Mouse (Mus musculus) cerebellum, adult 18-20 months (tissue): ENCODE results near the gene Cdk6.
A peak's percentile ranks its signal among the peaks of the same experiment; 100 is the strongest.
"Not testable (repeated sequence)": the region's sequence is repeated elsewhere in the genome, so short reads cannot be mapped to it uniquely, and the experiment has no call there.

Experiments
- DNase-seq, 2 experiments: peaks; one replicate each; pipeline ENCODE4 v3.0.0; 2021

The Cdk6 gene

DNA sequence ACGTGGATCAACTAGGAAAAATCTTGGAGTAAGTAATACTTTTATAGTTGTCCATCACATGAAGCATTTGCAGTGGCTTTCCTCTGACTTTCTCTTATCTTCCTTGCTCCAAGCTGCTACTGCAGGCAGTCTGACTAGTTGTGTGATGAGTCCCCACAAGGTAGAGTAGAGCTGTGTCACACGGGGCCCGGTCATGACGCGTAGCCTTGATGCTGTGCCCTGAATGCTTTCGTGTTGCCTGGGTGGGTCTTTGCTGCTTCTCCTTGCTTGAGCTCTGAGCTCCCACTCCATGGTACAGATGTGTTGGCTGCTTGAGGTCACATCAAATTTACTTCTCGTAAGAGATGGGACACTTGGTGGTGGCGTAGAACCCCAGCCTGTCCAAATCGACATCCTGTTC is 174.2 kb downstream of the Cdk6 start:
- DNase-seq, result no peak

DNA sequence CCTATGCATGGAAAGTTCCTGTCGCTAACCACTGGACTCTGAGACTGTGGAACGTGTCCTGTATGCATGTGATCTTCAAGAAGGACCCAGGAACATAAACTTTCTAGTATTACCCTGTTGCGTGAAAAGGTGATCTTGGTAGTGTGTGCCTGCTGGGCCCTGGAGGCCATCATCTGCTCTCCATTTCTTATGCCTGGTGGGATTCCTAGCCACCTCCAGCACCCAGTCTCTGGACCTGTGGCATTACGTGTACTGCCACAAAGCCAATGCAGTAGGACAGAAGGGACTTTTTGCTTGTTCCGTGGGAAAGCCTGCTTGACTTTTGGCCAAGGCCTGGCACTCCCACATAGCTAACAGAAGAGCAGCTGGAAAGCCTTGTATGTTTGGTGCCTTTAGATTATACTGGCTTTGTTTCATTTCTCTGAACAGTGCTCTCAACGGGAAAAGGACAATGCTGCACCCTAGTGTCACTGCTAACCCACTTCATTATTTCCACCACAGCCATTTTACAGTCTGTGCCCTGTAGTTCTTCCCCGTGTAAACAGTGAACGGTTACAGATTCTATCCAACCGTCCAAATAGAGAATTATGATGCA is 175.3 kb downstream of the Cdk6 start:
- DNase-seq, result no peak

DNA sequence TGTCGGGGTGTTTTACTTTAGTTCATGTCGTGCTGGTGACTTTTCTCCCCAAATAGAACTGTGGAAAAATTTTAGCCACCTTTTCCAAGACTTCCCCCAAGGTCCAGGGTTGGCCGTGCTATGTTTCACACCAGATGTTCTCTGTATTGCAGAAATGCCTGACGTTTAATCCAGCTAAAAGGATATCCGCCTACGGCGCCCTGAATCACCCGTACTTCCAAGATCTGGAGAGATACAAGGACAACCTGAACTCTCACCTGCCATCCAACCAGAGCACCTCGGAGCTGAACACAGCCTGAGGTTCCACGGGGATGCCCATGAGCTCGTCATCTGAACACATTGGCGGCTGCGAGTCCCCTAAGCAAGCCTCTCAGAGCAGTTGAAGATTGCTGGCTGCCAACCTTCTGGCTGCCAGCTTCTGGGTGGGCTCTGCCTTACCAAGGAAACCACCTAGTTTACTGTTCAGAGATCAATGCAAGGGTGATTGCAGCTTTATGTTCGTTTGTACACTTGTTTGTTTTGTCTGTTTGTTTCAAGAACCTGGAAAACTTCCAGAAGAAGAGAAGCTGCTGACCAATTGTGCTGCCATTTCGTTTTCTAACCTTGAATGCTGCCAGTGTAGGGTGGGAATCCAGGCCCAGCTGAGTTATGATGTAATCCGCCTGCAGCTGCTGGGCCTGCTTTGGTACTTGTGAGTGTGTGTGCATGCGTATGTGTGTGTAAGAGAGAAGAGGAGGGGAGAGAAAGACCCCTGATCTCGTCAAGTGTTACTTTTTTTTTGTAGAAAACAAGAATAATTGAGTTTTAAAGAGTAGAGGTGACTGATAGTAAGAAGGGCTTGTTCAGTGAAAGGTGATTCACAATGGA is 179.4 kb downstream of the Cdk6 start:
- no peak for DNase-seq

DNA sequence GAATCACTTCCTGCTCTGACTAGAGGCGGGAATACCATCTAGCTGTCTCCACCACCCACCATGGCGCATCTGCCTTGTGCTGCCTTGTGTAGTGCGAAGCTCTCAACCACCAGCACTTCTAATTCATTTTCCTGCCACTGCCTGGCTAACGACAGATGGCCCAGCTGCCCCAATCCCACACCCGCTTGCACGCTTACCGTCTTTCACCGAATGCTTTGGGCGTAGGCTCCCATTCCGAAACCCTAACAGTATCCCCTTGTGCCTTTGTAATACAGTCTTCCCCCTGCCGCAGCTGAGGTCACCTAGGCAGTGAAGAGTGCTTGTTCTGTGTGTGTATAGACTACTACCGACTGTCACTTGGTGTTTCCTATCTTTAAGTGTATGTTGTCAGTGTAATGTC is 180.5 kb downstream of the Cdk6 start:
- no peak for DNase-seq

DNA sequence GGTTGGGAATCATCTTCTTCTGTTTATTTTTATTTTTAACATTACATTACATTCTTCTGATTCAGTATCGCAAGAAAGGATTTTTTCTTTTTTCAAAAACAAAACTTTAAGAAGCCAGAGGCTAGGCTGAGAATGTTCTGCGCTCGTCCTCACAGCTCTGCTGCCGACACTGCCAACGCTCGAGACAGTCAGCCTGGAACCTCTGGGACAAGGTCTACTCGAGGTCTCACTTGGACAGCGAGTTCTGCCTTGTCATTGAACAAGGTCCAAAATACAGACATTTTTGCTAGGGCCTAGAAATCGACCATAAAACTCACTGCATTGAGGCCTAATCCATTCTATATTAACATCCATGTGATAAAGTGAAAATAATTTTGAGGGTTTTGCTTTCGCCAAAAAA is 181.5 kb downstream of the Cdk6 start:
- DNase-seq, result no peak

DNA sequence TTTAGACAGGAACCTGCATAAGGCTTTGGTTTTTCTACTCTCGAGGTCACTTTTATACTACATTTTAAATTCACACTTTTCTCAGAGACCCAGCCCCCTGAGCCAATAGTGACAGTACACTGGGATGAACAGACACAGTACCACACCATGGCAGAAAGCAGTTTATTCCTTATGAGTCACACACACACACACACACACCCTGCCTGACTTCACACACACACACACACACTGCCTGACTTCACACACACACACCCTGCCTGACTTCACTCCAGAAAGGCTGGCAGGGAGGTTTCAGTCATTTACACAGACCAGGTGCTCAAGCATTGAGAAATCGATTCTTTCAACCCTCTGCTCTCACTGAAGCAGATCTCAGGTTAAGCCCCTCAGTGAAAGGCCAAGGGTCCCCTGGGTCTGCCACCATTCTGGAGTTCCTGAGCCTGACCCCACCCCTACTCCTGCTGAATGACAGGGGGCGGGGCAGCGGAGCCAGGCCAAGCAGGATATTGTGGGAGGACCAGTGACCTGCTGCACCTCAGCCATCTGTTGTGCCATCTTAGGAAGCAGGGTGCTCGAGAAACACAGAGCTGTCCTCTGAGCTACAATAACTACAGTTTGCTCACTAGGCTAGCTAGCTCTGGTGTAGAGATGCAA is 185.9 kb downstream of the Cdk6 start:
- no peak for DNase-seq

DNA sequence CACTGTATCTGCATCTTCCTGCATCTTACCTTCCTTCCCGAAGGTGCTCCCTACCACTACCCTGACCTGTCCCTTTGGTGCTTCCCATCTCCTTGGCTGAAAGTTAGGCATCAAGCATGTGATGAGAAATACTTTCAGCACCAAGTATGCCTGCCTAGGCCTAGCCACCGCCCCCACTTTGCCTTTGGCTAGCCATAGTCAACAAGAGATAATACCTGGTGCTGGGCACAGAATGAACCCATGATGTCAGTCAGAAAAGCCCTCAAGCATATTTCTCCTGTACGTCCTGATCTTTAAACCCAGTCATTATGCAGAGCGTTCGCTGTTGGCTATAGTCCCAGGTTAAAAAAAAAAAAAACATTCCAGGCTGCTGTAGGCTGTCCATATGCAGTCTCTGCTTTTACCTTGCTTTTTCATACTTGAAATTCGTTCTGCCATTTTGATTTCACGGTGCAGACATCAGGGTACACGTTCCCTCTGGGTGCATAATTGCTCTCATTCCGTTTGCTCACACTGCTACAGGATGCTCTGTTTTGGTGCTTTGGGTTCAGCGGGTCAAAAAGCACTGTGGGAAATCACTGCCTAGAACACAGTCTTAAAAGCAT is 188.4 kb downstream of the Cdk6 start:
- DNase-seq, result no peak

DNA sequence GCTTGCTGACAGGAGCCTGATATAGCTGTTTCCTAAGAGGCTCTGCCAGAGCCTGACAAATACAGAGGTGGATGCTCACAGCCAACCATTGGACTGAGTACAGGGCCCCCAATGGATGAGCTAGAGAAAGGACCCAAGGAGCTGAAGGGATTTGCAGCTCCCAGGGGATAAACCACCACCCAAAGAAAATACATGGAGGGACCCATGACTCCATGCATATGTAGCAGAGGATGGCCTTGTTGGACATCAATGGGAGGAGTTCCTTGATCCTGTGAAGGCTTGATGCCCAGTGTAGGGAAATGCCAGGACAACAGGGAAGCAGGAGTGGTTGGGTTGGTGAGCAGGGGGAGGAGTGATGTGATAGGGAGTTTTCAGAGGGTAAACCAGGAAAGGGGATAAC is 190.8 kb downstream of the Cdk6 start:
- not testable (repeated sequence) for DNase-seq

DNA sequence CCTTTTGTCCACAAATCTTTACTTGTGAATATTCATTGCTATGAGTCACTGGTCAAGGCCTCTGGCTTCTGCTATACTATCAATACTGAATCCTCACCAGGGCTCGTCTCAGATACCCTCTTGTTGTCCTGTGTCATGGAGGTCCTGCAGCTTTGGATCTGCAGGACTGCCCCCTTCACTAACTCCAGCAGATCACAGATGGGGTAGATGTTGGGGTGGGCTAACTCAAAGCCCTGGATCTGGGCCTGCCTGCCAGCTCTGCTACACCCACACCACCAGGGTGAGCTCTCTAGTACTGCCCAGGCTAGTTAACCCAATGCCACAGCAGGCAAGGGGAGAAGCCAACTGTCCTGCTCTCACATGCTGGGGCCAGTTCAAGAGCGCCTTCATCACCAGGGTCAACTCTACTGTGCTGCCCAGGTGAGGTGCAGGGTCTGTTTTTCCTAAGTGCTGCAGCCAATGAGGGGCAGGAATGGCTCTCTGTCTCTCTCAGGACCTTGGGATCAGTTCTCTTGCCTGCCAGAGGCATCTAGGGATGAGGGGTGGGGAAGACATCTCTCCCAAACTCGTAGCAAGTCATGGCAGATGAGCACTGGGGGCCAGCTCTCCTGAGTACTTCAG is 195.4 kb downstream of the Cdk6 start:
- no peak for DNase-seq

DNA sequence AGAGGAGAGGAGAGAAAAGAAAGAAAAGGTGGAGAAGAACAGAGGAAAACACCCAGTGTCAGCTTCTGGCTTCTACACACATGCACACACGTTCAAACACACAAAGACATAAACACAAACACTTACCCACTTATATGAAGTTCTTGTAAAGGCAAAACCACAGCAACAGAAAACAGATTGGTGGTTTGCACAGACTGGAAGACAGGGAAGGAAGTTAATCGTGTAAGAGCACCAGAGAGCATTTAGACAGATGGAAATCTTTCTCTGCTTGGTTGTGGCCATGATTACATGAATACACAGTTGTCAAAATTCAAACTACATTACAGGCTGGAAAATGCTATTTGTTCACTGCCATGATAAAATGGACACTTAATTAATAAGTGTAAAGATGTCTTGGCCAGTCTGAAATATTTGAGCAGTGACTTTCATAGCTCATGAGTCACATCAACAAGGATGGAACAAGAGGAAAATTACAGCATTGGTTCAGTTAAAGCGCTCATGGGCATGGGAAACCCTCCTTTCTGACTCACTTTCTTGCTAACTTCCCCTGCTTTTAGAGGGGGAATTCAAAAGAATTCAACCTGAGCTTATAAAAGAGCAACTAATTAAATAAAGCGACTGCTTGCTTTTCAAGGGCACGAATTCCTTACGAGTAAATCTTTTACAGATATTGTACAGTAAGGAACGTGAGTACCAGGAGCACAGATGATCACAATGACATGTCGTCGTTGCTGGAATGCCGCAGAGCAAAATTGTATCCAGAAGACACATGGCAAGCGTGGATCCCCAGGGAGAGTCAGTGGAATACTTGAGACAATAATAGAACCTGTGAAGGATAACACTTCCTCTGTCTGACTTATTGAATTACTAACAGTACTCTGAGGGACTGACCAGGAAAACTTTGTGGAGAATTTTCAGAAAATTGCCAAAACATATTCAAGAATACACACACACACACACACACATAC is 197.5 kb downstream of the Cdk6 start:
- no peak for DNase-seq

DNA sequence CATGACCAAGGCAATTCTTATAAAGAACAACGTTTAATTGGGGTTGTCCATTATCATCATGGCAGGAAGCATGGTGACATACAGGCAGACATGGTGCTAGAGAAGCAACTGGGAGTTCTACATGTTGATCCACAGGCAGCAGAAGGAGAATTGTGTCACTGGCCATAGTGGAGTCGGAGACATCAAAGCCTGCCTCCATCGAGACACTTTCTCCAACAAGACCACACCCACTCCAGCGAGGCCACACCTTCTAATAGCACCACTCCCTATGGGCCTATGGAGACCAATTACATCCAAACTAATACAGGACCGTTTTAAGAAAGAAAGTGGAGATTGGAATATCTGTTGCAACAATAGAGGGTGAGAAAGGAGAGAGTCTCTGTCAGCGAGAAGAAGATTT is 200.6 kb downstream of the Cdk6 start:
- DNase-seq, result no peak

DNA sequence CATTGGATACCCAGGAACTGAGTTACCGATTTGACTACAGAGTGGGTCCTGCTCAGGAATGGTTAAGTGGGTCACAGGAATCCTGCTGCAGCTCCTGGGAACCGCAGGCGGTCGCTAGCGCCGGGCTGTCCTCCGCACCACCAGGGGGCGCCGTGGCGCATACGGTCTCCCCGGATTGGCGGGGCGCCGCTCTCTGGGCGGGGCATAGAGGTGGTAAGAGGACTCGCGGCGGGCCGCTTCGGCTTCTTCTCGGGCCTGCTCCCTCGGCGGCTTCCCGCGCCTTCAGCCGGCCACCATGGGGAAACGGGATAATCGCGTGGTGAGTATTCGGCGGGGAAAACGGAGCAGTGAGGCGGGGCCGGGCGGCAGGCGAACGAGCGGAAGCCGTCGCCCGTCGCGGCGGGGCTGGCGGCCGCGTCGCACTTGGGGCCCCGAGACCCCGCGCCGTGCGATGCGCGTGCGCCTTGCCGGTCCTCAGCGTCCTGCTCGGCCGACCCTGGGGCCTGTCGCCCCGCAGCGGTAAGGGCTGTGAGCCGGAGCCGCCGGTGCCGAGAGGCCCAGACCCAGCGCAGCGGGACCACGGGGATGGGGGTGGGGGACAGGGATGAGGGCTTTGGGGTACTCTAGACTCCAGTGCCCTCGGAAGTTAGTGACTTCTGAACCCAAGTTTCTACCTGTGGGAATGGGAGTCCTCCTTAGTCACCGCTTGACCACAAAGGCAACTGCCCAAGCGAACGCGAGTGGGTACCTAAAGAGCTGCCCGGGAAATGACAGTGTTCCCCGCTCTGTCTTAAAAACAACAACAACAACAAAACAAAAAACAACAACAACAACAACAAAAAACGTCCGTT is 202.6 kb downstream of the Cdk6 start, which contains the start of gene Fam133b:
TSS of gene Fam133b (plus strand) at position 205 of the 851 bp plus-strand sequence.
- DNase-seq, result peak; percentile 93 to 99

DNA sequence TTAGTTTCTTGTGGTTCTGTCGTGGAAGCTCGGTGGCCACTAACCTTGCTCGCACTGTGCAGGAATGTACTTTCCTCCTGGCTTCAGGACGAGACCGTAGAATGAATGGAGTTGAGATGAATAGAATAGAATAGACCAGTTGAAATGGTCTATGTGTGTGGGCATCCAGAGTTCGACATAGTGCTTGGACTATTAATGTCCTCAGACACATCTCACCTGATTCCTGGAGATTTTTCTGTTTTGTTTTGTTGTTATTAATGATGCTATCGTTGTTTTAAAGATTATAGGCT is 203.1 kb downstream of the Cdk6 start:
- no peak for DNase-seq

DNA sequence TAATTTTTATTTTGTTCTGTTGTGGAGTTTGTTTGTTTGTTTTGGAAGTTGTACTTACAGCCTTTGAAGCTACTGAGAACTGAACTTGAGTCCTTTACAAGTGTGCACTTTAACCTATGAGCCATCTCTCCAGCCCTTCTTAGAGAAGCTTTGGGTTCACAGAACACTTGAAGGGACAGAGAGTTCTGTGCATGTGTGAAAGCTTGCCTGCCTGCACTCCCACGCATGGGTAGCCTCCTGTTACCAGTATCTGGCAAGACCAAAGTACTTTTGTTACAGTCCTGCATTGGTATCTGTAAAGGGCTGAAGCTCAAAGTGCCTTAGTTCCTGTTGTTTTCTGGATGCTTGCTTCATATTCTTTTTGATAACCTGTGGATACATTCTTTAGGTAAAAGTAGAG is 204.9 kb downstream of the Cdk6 start:
- DNase-seq, result no peak

DNA sequence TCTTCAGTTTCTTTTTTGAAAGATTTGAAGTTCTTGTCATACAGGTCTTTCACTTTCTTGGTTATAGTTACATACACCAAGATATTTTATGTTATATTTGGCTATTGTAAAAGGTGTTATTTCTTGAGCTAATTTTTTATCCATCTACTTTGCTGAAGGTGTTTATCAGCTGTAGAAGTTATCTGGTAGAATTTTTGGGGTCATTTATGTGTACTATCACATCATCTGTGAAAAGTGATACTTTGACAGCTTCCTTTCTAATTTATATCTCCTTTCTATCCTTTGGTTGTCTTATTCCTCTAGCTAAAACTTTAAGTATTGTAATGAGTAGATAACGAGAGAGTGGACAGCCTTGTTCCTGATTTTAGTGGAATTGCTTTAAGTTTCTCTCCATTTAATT is 210.2 kb downstream of the Cdk6 start:
- no peak for DNase-seq

DNA sequence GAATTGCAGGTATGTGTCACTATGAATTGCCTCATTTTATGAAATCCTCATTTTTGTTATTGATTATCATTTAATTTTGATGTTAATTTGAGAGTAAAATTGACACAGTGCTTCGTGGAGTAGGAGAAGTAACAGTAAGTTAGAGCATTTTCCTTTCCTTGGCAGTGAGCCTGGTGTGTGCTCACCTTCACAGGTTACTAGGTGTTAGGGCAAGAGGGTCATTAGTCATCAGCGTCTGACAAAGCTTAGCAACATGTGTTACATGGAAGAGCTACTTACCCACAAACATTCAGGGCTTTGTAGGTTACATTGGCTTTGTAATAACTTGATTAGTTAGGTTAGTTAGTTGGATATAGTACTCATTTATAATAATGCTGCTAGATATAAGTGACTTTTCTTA is 212.9 kb downstream of the Cdk6 start:
- no peak for DNase-seq

DNA sequence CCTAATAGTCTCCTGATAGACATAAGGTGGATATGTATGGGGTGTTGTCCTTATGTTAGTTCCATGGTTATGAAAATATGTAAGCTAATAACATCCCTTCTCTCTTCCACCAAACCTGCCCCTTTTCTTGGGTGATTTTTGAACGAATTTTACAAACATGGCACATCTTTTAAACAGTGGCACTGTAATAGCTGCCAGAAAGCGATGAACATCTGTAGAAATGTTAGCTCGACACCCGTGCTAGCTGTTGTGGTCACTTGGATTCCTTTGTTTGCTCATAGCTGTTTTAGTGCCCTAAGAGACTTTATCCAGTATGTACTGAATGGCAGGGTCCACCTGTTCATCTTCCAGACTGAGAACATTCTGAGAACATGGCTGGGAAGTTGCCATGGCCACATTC is 230.0 kb downstream of the Cdk6 start, which contains the start of gene 1700109H08Rik:
TSS of gene 1700109H08Rik (plus strand) at position 301 of the 400 bp plus-strand sequence.
- DNase-seq, result no peak

DNA sequence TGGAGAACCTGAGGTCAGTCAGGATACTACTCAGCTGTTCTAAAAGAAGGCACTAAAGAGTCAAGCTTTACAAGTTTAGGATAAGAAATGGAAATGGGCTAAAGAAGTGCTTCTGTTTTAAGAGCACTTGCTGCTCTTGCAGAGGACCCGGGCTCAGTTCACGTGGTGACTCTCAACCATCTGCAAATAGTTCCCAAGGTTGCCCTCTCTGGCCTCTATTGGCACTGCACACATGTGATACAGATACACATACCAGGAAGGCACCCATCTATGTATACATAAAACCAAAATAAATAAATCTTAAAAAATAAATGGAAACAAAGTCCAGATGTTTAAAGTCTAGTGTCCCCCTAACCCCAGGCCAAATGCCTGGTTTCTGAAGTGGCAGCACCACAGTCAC is 233.5 kb downstream of the Cdk6 start:
- DNase-seq, result no peak

DNA sequence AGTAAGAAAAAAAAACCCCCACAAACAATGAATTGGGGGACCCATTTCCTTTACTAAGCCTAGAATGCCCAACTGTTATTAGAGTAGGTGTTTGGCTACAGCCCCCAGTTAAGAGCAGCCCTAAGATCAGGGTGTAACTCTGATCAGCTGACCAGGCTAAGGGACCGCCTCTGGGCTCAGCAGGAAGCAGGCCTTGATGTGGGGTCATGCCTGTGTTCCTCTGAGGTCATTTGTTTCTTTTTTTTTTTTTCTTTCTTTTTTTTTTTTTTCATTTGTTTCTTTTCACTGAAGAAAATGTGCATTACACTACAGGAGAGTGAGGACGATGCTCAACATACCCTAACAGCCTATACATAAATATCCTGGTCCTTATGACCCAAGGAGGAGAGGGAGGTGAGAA is 236.7 kb downstream of the Cdk6 start:
- DNase-seq, result no peak

DNA sequence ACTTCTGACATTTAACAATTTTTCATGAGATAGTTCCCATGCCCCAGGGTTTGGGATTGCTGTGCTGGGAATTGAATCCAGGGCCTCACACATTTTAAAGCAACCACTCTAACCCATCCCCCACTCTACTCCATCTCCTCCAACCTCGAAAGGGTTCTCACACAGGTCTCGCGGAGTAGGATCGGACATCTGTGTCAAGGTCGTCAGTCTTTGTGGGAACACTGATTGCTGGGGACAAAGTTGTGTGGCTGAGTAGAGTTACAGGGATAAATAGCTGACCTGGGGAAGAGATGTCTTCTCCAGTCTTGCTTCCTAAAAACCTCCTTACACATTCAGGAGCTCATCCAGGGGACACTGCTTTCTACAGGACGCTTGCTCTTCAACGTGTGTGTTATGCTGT is 237.8 kb downstream of the Cdk6 start:
- DNase-seq, result no peak
